Mouse (Mus musculus): ENCODE data around the gene Lifr.

DNA sequence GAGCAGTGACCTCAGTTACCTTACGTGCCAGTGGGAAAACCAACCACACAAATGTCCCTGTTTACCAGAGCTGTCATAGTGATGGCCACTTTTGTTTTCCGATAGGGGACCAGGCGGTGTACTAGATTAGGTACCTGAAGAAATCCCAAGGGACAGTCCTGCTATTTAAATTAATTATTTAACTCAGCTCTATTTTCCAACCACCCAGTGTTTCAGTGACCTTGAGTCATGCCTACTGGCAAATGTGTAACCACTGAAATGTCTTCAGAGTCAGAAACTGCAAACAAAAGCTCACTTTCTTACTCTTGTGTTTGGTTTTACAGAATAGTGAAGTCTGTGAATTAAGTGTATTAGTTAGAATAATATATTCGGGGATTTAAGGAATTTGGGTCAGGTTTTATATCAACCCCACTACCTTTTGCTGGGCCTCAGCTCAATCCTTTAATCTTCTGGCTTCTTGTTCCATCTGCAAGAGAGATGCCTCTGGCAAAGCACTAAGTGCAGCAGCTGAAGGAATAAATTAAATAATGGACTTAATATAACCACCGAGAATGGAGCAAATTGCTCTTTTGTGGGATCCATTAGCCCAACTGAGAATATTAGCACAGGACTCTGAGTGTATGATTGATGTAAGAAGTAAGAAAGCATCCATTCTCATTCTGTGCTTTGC, 33.5 kb downstream of the Lifr start:
- TF ChIP-seq CTCF (conservative IDR thresholded peaks at IDR 0.05; ENCODE audit: low read length) (no peak), NANOG (IDR thresholded peaks at IDR 0.05; ENCODE audit: borderline replicate concordance, low read length) (no peak), POU5F1 (IDR thresholded peaks at IDR 0.05; ENCODE audit: borderline replicate concordance, low read length) (no peak)
